Mouse (Mus musculus): Measurements from ENCODE around the gene Slit3. TPM values are rescaled to one million over a fixed set of nuclear protein-coding genes. Genes with fewer than 3 reads are reported as not detected.

Slit3 gene
- total and polyA plus RNA-seq, 3 experiments, result 0.55 to 4.8 (median 2.8) TPM

DNA sequence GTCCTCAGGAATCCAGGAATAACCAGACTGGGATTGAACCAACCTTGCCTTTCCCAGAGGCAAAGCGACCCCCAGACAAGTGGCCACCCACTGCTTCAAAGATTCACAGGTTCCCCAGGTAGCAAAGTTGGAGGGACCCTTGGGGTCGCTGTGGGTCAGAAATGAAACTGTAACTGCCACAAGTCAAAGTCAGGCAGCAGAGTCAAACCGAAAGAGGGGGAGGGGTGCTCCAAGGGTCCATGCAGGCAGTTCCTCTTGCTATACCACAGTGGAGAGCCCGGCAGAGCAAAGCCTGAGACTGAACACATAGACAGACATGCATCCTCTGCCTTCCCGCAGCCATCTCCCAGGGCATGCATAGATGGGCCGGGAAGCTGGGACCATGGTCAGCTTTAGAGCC is 590.3 kb downstream of the Slit3 start:
- Histone ChIP-seq H3K27me3 (replicated peaks) (no peaks in the 10 kb centered on the region), H3K4me3 (replicated peaks in 1 of 3; ENCODE audit: low read depth in 2 of 3, low read length in 2 of 3, poor library complexity in 1 of 3) (no peak overlapping the region), H3K4me1 (ENCODE audit: control insufficient read depth in 1 of 2, insufficient read depth in 2 of 2) (peaks cover 3 to 17% of the 10 kb centered on the region in 2 experiments), H3K9me3 (replicated peaks; ENCODE audit: low read length) (no peaks in the 10 kb centered on the region), H3K27ac (ENCODE audit: insufficient read depth, low read depth) (no peak overlapping the region), H3K9ac (ENCODE audit: insufficient read depth, low read depth) (no peak overlapping the region), H3K4me2 (ENCODE audit: insufficient read depth, low read depth, poor library complexity, severe bottlenecking) (peak overlapping the region; percentile 46), H3K36me3 (replicated peaks in 1 of 2; ENCODE audit: control insufficient read depth in 1 of 2, insufficient read depth in 1 of 2, low read length in 1 of 2) (peaks cover 0 to 11% of the 10 kb centered on the region in 2 experiments), H3K79me2 (replicated peaks; ENCODE audit: control insufficient read depth, extremely low read depth, insufficient read depth, poor library complexity, severe bottlenecking) (no peaks in the 10 kb centered on the region)
- DNase-seq (ENCODE audit: extremely low read depth), result peak; percentile 73
- in situ Hi-C loops (cut with MboI; ENCODE audit: low pct_ligation_motif_present, low pct_unique_long_range_greater_than_20kb, low sequenced_read_pairs) (no loop called here), dilution Hi-C loops (cut with MboI; ENCODE audit: extremely low pct_ligation_motif_present, extremely low pct_unique_long_range_greater_than_20kb, low sequenced_read_pairs) (no loop called here)
- TF ChIP-seq POLR2AphosphoS2 (IDR thresholded peaks at IDR 0.05; ENCODE audit: low read depth, low read length) (no peak), EP300 (IDR thresholded peaks at IDR 0.05; ENCODE audit: low read length) (peak; percentile 83), MEF2A (IDR thresholded peaks at IDR 0.05; ENCODE audit: borderline replicate concordance, low read depth, low read length) (peak; percentile 42; the same call in 1 of the 2 replicates), GABPA (IDR thresholded peaks at IDR 0.05; ENCODE audit: insufficient replicate concordance, low read depth, low read length) (no peak), JUND (conservative IDR thresholded peaks at IDR 0.05; ENCODE audit: low read depth, low read length) (peak; percentile 85), RAD21 (IDR thresholded peaks at IDR 0.05; ENCODE audit: low read depth, low read length) (peak; percentile 50), SMC3 (IDR thresholded peaks at IDR 0.05; ENCODE audit: low read depth, low read length) (peak; percentile 33; the same call in 1 of the 2 replicates), CTCF (conservative IDR thresholded peaks at IDR 0.05 in 1 of 2, IDR thresholded peaks at IDR 0.05 in 1 of 2; ENCODE audit: low read depth in 2 of 2, low read length in 2 of 2) (peak in 1 of 2 experiments; percentile 60; a peak in 2 of 4 replicates), CHD2 (IDR thresholded peaks at IDR 0.05; ENCODE audit: low read length) (peak; percentile 81), ELF1 (IDR thresholded peaks at IDR 0.05; ENCODE audit: low read depth, low read length) (no peak), BHLHE40 (IDR thresholded peaks at IDR 0.05; ENCODE audit: low read depth, low read length) (peak; percentile 31; the same call in 1 of the 2 replicates), IRF4 (IDR thresholded peaks at IDR 0.05; ENCODE audit: low read depth, low read length) (peak; percentile 99), JUN (IDR thresholded peaks at IDR 0.05; ENCODE audit: insufficient read depth, low read depth, low read length) (peak; percentile 81), MAFK (IDR thresholded peaks at IDR 0.05; ENCODE audit: insufficient replicate concordance, low read length) (no peak), CHD1 (IDR thresholded peaks at IDR 0.05; ENCODE audit: low read depth, low read length) (no peak)

- dilution Hi-C loops (cut with MboI; ENCODE audit: extremely low pct_ligation_motif_present, extremely low pct_unique_long_range_greater_than_20kb, low sequenced_read_pairs), result no loop called here
- H3K36me3 ChIP-seq (replicated peaks in 1 of 2; ENCODE audit: control insufficient read depth in 1 of 2, insufficient read depth in 1 of 2, low read length in 1 of 2), result no peaks in the 10 kb centered on the region
- in situ Hi-C loops (cut with MboI; ENCODE audit: low pct_ligation_motif_present, low pct_unique_long_range_greater_than_20kb, low sequenced_read_pairs), result no loop called here
These were observed 597.9 kb downstream of the Slit3 start for GRCm38 (mm10) chr11:35718881-35719280.

More at GRCm38 (mm10) chr11:35718881-35719280, 597.9 kb downstream of the Slit3 start:
- Histone ChIP-seq H3K4me1 (ENCODE audit: control insufficient read depth in 1 of 2, insufficient read depth in 2 of 2) (0 out of 4 replicates have a peak, but pooled peaks cover 0 to 2% of the 10 kb centered on the region in 2 experiments), H3K9me3 (replicated peaks; ENCODE audit: low read length) (peaks cover 7% of the 10 kb centered on the region), H3K27ac (ENCODE audit: insufficient read depth, low read depth) (no peak overlapping the region), H3K4me2 (ENCODE audit: insufficient read depth, low read depth, poor library complexity, severe bottlenecking) (no peak overlapping the region), H3K27me3 (replicated peaks) (no peaks in the 10 kb centered on the region), H3K4me3 (replicated peaks in 1 of 3; ENCODE audit: low read depth in 2 of 3, low read length in 2 of 3, poor library complexity in 1 of 3) (no peak overlapping the region), H3K79me2 (replicated peaks; ENCODE audit: control insufficient read depth, extremely low read depth, insufficient read depth, poor library complexity, severe bottlenecking) (no peaks in the 10 kb centered on the region), H3K9ac (ENCODE audit: insufficient read depth, low read depth) (no peak overlapping the region)
- DNase-seq (ENCODE audit: extremely low read depth), result no peak
- TF ChIP-seq NELFE (IDR thresholded peaks at IDR 0.05; ENCODE audit: low read depth, low read length), result no peak
- TF ChIP-seq ZC3H11A (IDR thresholded peaks at IDR 0.05; ENCODE audit: low read depth, low read length), result no peak
- TF ChIP-seq KAT2A (IDR thresholded peaks at IDR 0.05; ENCODE audit: insufficient replicate concordance, low read length), result no peak
- TF ChIP-seq PAX5 (IDR thresholded peaks at IDR 0.05; ENCODE audit: low read length), result no peak
- TF ChIP-seq MAFK (IDR thresholded peaks at IDR 0.05; ENCODE audit: insufficient replicate concordance, low read length), result no peak
- TF ChIP-seq USF1 (IDR thresholded peaks at IDR 0.05; ENCODE audit: low read depth, low read length), result no peak
